Comparison of ENCODE assay signal across 10 mouse cellular contexts in the genomic region with DNA sequence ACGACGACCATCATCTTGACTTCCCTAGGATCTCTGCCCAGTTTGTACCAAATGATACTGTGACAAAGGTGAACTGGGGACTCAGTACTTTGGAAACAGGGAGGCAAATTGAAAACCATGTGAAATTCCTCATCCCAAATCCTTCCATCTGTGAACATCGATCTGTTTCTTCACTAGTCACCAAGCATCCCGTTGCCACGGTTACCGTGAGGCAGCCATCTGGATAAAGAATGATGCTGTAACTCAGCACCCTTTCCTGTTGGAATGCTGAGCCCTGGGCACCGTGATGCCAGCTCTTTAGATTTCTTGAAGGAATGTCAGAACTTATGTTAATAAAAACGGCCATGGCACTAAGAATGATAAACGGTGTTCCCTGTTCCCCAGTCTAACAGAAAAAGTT. TPM values are rescaled to one million over a fixed set of nuclear protein-coding genes. Genes with fewer than 3 reads are reported as not detected.
DNase-seq lines count a peak whose midpoint lies in the region; ATAC-seq lines count a peak whose summit lies in the region.
"Had no signal": no experiment of that assay in that cellular context is flagged by ENCODE, and none has a peak within 500 bp of the region (broad histone marks: within the 10 kb centered on the region; RNA-seq: fewer than 3 reads in every experiment).

No protein-coding gene starts in this region.

- H3K4me3 ChIP-seq in hindbrain, embryonic 11.5 days (ENCODE audit: low read depth, low read length): no peak overlapping the region
- no peak overlapping the region for H3K4me3 ChIP-seq in hindbrain, embryonic 12.5 days
- H3K4me3 ChIP-seq in forebrain, embryonic 14.5 days (ENCODE audit: low read depth, low read length): no peak overlapping the region
- no peak overlapping the region for H3K4me3 ChIP-seq in liver, embryonic 12.5 days

- ATAC-seq in hindbrain, embryonic 11.5 days (ENCODE audit: low FRiP score): no peak
- ATAC-seq in hindbrain, embryonic 12.5 days (ENCODE audit: low FRiP score): no peak
- peak; percentile 50; the same call in 1 of the 2 replicates for ATAC-seq in forebrain, embryonic 14.5 days
- ATAC-seq in inflammation-experienced regulatory T-cells, adult 6 months: no peak
- ATAC-seq in liver, embryonic 12.5 days: no peak

- 0 out of 2 replicates have a peak, but pooled peaks cover 3% of the 10 kb centered on the region for H3K4me1 ChIP-seq in hindbrain, embryonic 11.5 days (replicated peaks; ENCODE audit: control insufficient read depth, insufficient read depth, low read length)
- peaks cover 21% of the 10 kb centered on the region for H3K4me1 ChIP-seq in hindbrain, embryonic 12.5 days
- peaks cover 26% of the 10 kb centered on the region for H3K4me1 ChIP-seq in forebrain, embryonic 14.5 days (ENCODE audit: control insufficient read depth, insufficient read depth, low read length)
- no peaks in the 10 kb centered on the region for H3K4me1 ChIP-seq in liver, embryonic 12.5 days

- DNase-seq in hindbrain, embryonic 11.5 days (ENCODE audit: low spot score): peak; percentile 76
- DNase-seq in forebrain, embryonic 14.5 days (ENCODE audit: low spot score): peak; percentile 93
- DNase-seq in layer of hippocampus, postnatal 14 days (ENCODE audit: low spot score in 2 of 2): peak; percentile 72 to 92
- peak; percentile 65 for DNase-seq in right cerebral cortex, postnatal 14 days
- no peak for DNase-seq in kidney, postnatal 14 days
- DNase-seq: cerebellum, adult 18-20 months; lung, postnatal 14 days had no signal

- 66% methylated on average over 9 of the region's 9 CpGs for WGBS in hindbrain, embryonic 11.5 days
- 59% methylated on average over 9 of the region's 9 CpGs for WGBS in hindbrain, embryonic 12.5 days
- 51% methylated on average over 9 of the region's 9 CpGs for WGBS in forebrain, embryonic 14.5 days
- whole genome bisulfite sequencing in liver, embryonic 12.5 days (ENCODE audit: insufficient replicate concordance): 68% methylated on average over 9 of the region's 9 CpGs

- H3K9ac ChIP-seq in hindbrain, embryonic 11.5 days (ENCODE audit: low read depth, low read length): no peak overlapping the region
- no peak overlapping the region for H3K9ac ChIP-seq in hindbrain, embryonic 12.5 days
- H3K9ac ChIP-seq in forebrain, embryonic 14.5 days (ENCODE audit: low read length): no peak overlapping the region
- H3K9ac ChIP-seq in liver, embryonic 12.5 days: no peak overlapping the region

- H3K36me3 ChIP-seq in hindbrain, embryonic 11.5 days (ENCODE audit: control insufficient read depth, insufficient read depth, low read length): no peaks in the 10 kb centered on the region
- H3K36me3 ChIP-seq in hindbrain, embryonic 12.5 days: no peaks in the 10 kb centered on the region
- H3K36me3 ChIP-seq in forebrain, embryonic 14.5 days (ENCODE audit: control insufficient read depth, insufficient read depth, low read length): no peaks in the 10 kb centered on the region
- H3K36me3 ChIP-seq in liver, embryonic 12.5 days: no peaks in the 10 kb centered on the region

- H3K4me2 ChIP-seq in hindbrain, embryonic 11.5 days (replicated peaks; ENCODE audit: low read depth, low read length): no peak overlapping the region
- no peak overlapping the region for H3K4me2 ChIP-seq in hindbrain, embryonic 12.5 days (replicated peaks)
- no peak overlapping the region for H3K4me2 ChIP-seq in forebrain, embryonic 14.5 days (ENCODE audit: low read length)
- H3K4me2 ChIP-seq in liver, embryonic 12.5 days: no peak overlapping the region

- no peak overlapping the region for H3K27ac ChIP-seq in hindbrain, embryonic 11.5 days (ENCODE audit: low read depth, low read length)
- no peak overlapping the region for H3K27ac ChIP-seq in hindbrain, embryonic 12.5 days
- H3K27ac ChIP-seq in forebrain, embryonic 14.5 days (ENCODE audit: low read depth, low read length): peak overlapping the region; percentile 66
- no peak overlapping the region for H3K27ac ChIP-seq in liver, embryonic 12.5 days

- H3K9me3 ChIP-seq in hindbrain, embryonic 11.5 days (ENCODE audit: control insufficient read depth, low read length): no peaks in the 10 kb centered on the region
- H3K9me3 ChIP-seq in hindbrain, embryonic 12.5 days (replicated peaks): no peaks in the 10 kb centered on the region
- no peaks in the 10 kb centered on the region for H3K9me3 ChIP-seq in forebrain, embryonic 14.5 days (replicated peaks; ENCODE audit: control insufficient read depth, low read length)
- no peaks in the 10 kb centered on the region for H3K9me3 ChIP-seq in liver, embryonic 12.5 days (replicated peaks)

- H3K27me3 ChIP-seq in hindbrain, embryonic 11.5 days (ENCODE audit: control insufficient read depth, insufficient read depth, low read length): no peaks in the 10 kb centered on the region
- no peaks in the 10 kb centered on the region for H3K27me3 ChIP-seq in hindbrain, embryonic 12.5 days
- no peaks in the 10 kb centered on the region for H3K27me3 ChIP-seq in forebrain, embryonic 14.5 days (replicated peaks; ENCODE audit: control insufficient read depth, insufficient read depth, low read length)
- peaks cover 10% of the 10 kb centered on the region; the same call in 1 of the 2 replicates for H3K27me3 ChIP-seq in liver, embryonic 12.5 days (replicated peaks)

RNA-seq across cellular contexts. Expression of a gene that starts 29.5 kb away (rescaled TPM):
- 799 and 828 TPM in 2 replicates for polyA plus RNA-seq in hindbrain, embryonic 11.5 days (2014; fragmentation: Nextera tagmentation; extraction: Ambion mirVana)
- polyA plus RNA-seq in hindbrain, embryonic 12.5 days (2016; fragmentation: Nextera tagmentation; extraction: Ambion mirVana): 542 and 547 TPM in 2 replicates
- 595 and 632 TPM in 2 replicates for polyA plus RNA-seq in forebrain, embryonic 14.5 days (2014; fragmentation: Nextera tagmentation; extraction: Ambion mirVana)
- 100 to 1,000 TPM; 153 to 155 TPM for total RNA-seq in layer of hippocampus, postnatal 14 days (2021)
- 100 to 1,000 TPM; 221 to 494 (median 253) TPM for polyA plus RNA-seq in inflammation-experienced regulatory T-cells, adult 6 months (2017; shearing (Covaris generic))
- 682 and 694 TPM in 2 replicates for polyA plus RNA-seq in liver, embryonic 12.5 days (2016; fragmentation: Nextera tagmentation; extraction: Ambion mirVana)

RNA-seq across cellular contexts. Expression of a gene that starts 41.0 kb away (rescaled TPM):
- 25.1 and 31.0 TPM in 2 replicates for polyA plus RNA-seq in hindbrain, embryonic 11.5 days (2014; fragmentation: Nextera tagmentation; extraction: Ambion mirVana)
- polyA plus RNA-seq in hindbrain, embryonic 12.5 days (2016; fragmentation: Nextera tagmentation; extraction: Ambion mirVana): 30.8 and 32.7 TPM in 2 replicates
- polyA plus RNA-seq in forebrain, embryonic 14.5 days (2014; fragmentation: Nextera tagmentation; extraction: Ambion mirVana): 13.9 and 16.9 TPM in 2 replicates
- total RNA-seq in layer of hippocampus, postnatal 14 days (2021): 10 to 100 TPM; 31.0 to 33.1 TPM
- polyA plus RNA-seq in inflammation-experienced regulatory T-cells, adult 6 months (2017; shearing (Covaris generic)): 1 to 10 TPM; 1.1 to 2.3 (median 1.9) TPM
- polyA plus RNA-seq in liver, embryonic 12.5 days (2016; fragmentation: Nextera tagmentation; extraction: Ambion mirVana): 95.8 and 106 TPM in 2 replicates

RNA-seq across cellular contexts. Expression of a gene that starts 47.2 kb away (rescaled TPM):
- polyA plus RNA-seq in hindbrain, embryonic 11.5 days (2014; fragmentation: Nextera tagmentation; extraction: Ambion mirVana): 0.05 and 0.20 TPM in 2 replicates
- polyA plus RNA-seq in hindbrain, embryonic 12.5 days (2016; fragmentation: Nextera tagmentation; extraction: Ambion mirVana): 0.09 TPM in 2 replicates
- polyA plus RNA-seq in forebrain, embryonic 14.5 days (2014; fragmentation: Nextera tagmentation; extraction: Ambion mirVana): 0.12 and 0.15 TPM in 2 replicates
- under 1 TPM; 0.48 to 0.51 TPM for total RNA-seq in layer of hippocampus, postnatal 14 days (2021)
- 1 to 10 TPM in 1 of 3 experiments, under 1 TPM in 2; 0.34 to 1.5 (median 0.68) TPM for polyA plus RNA-seq in inflammation-experienced regulatory T-cells, adult 6 months (2017; shearing (Covaris generic))
- 0.02 and 0.05 TPM in 2 replicates for polyA plus RNA-seq in liver, embryonic 12.5 days (2016; fragmentation: Nextera tagmentation; extraction: Ambion mirVana)
